Mouse (Mus musculus): Measurements from ENCODE around the gene Impg2.

DNA sequence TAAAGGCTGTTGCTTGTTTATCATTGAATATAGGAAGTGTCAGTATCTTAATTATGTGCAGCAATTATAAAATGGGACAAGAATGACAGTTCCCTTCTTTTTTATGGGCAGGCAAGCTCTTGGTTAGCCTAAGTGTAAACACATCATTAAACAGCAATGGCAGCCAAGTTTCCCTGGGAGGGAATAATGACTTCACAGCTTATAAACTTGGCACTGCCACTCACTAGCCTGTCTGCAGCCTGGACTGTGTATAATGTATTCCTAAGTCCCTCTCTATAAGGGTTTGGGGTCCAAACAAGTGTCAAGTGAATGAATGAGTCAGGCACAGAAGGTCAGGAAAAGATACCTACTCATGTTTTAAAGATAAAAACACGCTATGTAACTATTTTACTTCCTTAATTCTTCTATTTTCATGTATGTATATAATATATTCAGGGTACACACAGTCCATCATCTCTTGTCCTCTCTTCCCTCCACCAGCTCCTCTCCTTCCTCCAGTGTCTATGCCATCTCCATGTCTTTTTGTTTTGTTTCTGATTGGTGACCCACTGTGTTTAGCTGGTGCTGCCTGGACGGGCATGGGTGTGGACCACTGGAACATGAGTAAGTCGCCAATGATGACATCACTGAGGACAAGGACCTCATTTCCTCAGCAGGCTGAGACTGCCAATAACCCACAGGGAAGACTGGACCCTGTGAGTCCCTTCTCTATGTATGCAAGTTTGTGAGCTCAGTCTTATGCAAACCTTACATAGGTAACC is 92.0 kb downstream of the Impg2 start:
- no peak for TF ChIP-seq CTCF (IDR thresholded peaks at IDR 0.05 in 2 of 3, conservative IDR thresholded peaks at IDR 0.05 in 1 of 3; ENCODE audit: control insufficient read depth in 1 of 3, insufficient read depth in 1 of 3, low read depth in 2 of 3, low read length in 3 of 3, poor library complexity in 1 of 3, severe bottlenecking in 1 of 3)
- TF ChIP-seq ZNF384 (IDR thresholded peaks at IDR 0.05; ENCODE audit: low read depth, low read length), result no peak
- TF ChIP-seq POLR2A (IDR thresholded peaks at IDR 0.05; ENCODE audit: control insufficient read depth in 1 of 2, insufficient read depth in 1 of 2, low read depth in 1 of 2, low read length in 2 of 2, poor library complexity in 1 of 2), result no peak
- no peak for TF ChIP-seq NRF1 (IDR thresholded peaks at IDR 0.05; ENCODE audit: insufficient read depth, low read depth, low read length, poor library complexity, severe bottlenecking)
- TF ChIP-seq TCF12 (IDR thresholded peaks at IDR 0.05; ENCODE audit: low read depth, low read length), result no peak
- TF ChIP-seq ZC3H11A (IDR thresholded peaks at IDR 0.05; ENCODE audit: low read depth, low read length), result no peak
- no peak for TF ChIP-seq MAFK (IDR thresholded peaks at IDR 0.05; ENCODE audit: borderline replicate concordance, low read depth, low read length)
- TF ChIP-seq EP300 (IDR thresholded peaks at IDR 0.05; ENCODE audit: low read depth in 1 of 2, low read length in 2 of 2), result no peak
- no peak for TF ChIP-seq ZMIZ1 (IDR thresholded peaks at IDR 0.05; ENCODE audit: low read depth, low read length)
